Mouse (Mus musculus) ES-E14 (cell line): Measurements from ENCODE around the gene Nr1d2.

Experiments
- CHD2 ChIP-seq: IDR thresholded peaks from 2 replicates; pipeline ENCODE4 v1.6.1; 2014; ENCODE audit warnings: mild to moderate bottlenecking, low read depth, low read length, inconsistent platforms
- MAFK ChIP-seq: IDR thresholded peaks from 2 replicates; pipeline ENCODE4 v1.6.1; 2014; ENCODE audit warnings: mild to moderate bottlenecking, low read depth, low read length, inconsistent platforms; ENCODE audit not compliant: insufficient read depth

DNA sequence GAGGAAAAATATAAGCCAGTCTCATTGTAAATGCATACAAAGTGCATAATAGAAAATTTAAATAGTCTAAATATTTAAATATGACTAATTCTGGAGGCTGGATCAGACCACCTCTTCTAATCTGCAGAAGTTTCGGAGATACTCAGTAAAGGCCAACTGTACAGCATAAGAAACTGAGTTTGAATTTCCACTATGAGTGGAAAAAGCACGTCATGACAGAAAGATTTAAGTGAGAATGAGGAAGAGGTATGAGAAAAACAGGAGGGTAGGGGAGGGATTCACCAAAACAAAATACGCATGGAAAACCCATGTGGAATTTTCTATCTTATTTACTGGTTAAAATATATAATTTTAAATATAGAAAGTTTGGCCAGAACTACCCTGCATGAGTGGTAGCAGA lies 71.3 kb downstream of the Nr1d2 start:
- TF ChIP-seq CHD2 = no peak
- no peak for TF ChIP-seq MAFK
